Comparison of ENCODE assay signal across 19 mouse cellular contexts in genomic region chr5:55174839-55175238, GRCm38 (mm10).
"Had no signal": no experiment of that assay in that cellular context is flagged by ENCODE, and none has a peak within 500 bp of the region (broad histone marks: within the 10 kb centered on the region; RNA-seq: fewer than 3 reads in every experiment).

No protein-coding gene starts in this region.

- H3K9me3 ChIP-seq: liver, embryonic 13.5 days; liver, embryonic 15.5 days; lung, embryonic 15.5 days; megakaryocyte, embryonic 14.5 days; midbrain, embryonic 12.5 days; neural tube, embryonic 12.5 days; stomach, embryonic 15.5 days had no signal

- H3K4me3 ChIP-seq: liver, embryonic 13.5 days; liver, embryonic 15.5 days; lung, embryonic 15.5 days; megakaryocyte, embryonic 14.5 days; midbrain, embryonic 12.5 days; neural tube, embryonic 12.5 days; stomach, embryonic 15.5 days had no signal

- H3K27me3 ChIP-seq: liver, embryonic 13.5 days; liver, embryonic 15.5 days; lung, embryonic 15.5 days; megakaryocyte, embryonic 14.5 days; midbrain, embryonic 12.5 days; neural tube, embryonic 12.5 days; stomach, embryonic 15.5 days had no signal

- ATAC-seq: liver, postnatal 0 days; lung, postnatal 0 days had no signal

- H3K27ac ChIP-seq: liver, embryonic 13.5 days; liver, embryonic 15.5 days; lung, embryonic 15.5 days; macrophage; midbrain, embryonic 12.5 days; neural tube, embryonic 12.5 days; stomach, embryonic 15.5 days; stomach, postnatal 0 days had no signal

- H3K4me1 ChIP-seq: liver, embryonic 13.5 days; liver, embryonic 15.5 days; lung, embryonic 15.5 days; megakaryocyte, embryonic 14.5 days; midbrain, embryonic 12.5 days; neural tube, embryonic 12.5 days; stomach, embryonic 15.5 days had no signal

- H3K4me2 ChIP-seq: liver, embryonic 11.5 days; liver, embryonic 13.5 days; liver, embryonic 15.5 days; lung, embryonic 15.5 days; midbrain, embryonic 12.5 days; neural tube, embryonic 12.5 days; stomach, embryonic 15.5 days had no signal

- H3K9ac ChIP-seq: liver, embryonic 13.5 days; liver, embryonic 15.5 days; liver, postnatal 0 days; lung, embryonic 15.5 days; midbrain, embryonic 12.5 days; neural tube, embryonic 12.5 days; stomach, embryonic 15.5 days had no signal

- H3K36me3 ChIP-seq: liver, embryonic 13.5 days; liver, embryonic 15.5 days; lung, embryonic 15.5 days; midbrain, embryonic 12.5 days; neural tube, embryonic 12.5 days; stomach, embryonic 15.5 days had no signal

- DNase-seq: liver, embryonic 13.5 days; liver, postnatal 0 days; lung, adult 2 months; lung, postnatal 14 days; lung, postnatal 36 days; right cerebral cortex, postnatal 14 days; thymus, adult 2 months; thymus, postnatal 25 days; thymus, postnatal 4 days had no signal
